Mouse (Mus musculus): ENCODE results near the gene Degs2. TPM values are rescaled to one million over a fixed set of nuclear protein-coding genes. Genes with fewer than 3 reads are reported as not detected.

Gene Degs2
- polyA plus RNA-seq (2012; rRNA removed) = 0.33 and 0.41 TPM in 2 replicates

GRCm38 (mm10) chr12:108702185-108702584 is at the start of gene Degs2:
TSS of gene Degs2 (minus strand) at chr12:108702315.
- Histone ChIP-seq H3K36me3 (ENCODE audit: control insufficient read depth, insufficient read depth, low read length) (no peaks in the 10 kb centered on the region), H3K4me1 (ENCODE audit: control insufficient read depth, insufficient read depth, low read length) (no peaks in the 10 kb centered on the region; the same call in 1 of the 2 replicates), H3K27ac (ENCODE audit: control insufficient read depth, insufficient read depth, low read depth, low read length) (no peak within 1 kb of the TSS), H3K4me3 (ENCODE audit: control insufficient read depth, low read depth, low read length) (no peak within 1 kb of the TSS; the same call in 1 of the 2 replicates), H3K27me3 (ENCODE audit: control insufficient read depth, insufficient read depth, low read length) (no peaks in the 10 kb centered on the region)
- no peak for TF ChIP-seq CTCF (IDR thresholded peaks at IDR 0.05; ENCODE audit: control insufficient read depth, insufficient read depth, insufficient replicate concordance, low read depth, low read length)

- 0 out of 2 replicates have a peak overlapping the region, but pooled peaks have one; percentile 28 for H3K27ac ChIP-seq (ENCODE audit: control insufficient read depth, insufficient read depth, low read depth, low read length)
- no peak for TF ChIP-seq POLR2A (IDR thresholded peaks at IDR 0.05; ENCODE audit: control insufficient read depth, low read depth, low read length)
- TF ChIP-seq CTCF (IDR thresholded peaks at IDR 0.05; ENCODE audit: control insufficient read depth, insufficient read depth, insufficient replicate concordance, low read depth, low read length) = no peak
- H3K4me1 ChIP-seq (ENCODE audit: control insufficient read depth, insufficient read depth, low read length) = peaks cover 5% of the 10 kb centered on the region
- no peaks in the 10 kb centered on the region for H3K36me3 ChIP-seq (ENCODE audit: control insufficient read depth, insufficient read depth, low read length)
- no peak overlapping the region for H3K4me3 ChIP-seq (ENCODE audit: control insufficient read depth, low read depth, low read length)
- H3K27me3 ChIP-seq (ENCODE audit: control insufficient read depth, insufficient read depth, low read length) = no peaks in the 10 kb centered on the region
Measured at GRCm38 (mm10) chr12:108751790-108752189, 49.7 kb upstream of the Degs2 start.

DNA sequence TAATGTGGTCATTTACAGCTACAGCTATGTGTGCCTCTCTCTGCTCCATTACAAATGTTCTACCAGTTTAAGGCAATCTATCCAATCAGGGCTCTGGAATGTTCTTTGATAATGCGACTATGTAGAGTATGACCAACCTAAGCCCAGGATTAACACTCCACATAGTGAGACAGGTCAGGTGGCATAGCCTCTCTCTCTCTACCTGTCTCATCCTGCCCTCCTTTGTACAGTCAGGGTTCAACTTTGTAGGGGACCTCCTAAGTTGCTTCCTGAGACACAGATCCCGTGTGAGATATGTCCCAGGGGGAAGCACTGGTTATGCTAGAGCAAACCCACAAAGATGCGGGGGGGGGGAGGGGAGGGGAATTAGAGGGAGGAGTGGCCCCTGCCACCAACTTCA is 48.1 kb upstream of the Degs2 start:
- TF ChIP-seq CTCF (IDR thresholded peaks at IDR 0.05; ENCODE audit: control insufficient read depth, insufficient read depth, insufficient replicate concordance, low read depth, low read length) (no peak), POLR2A (IDR thresholded peaks at IDR 0.05; ENCODE audit: control insufficient read depth, low read depth, low read length) (no peak)
- Histone ChIP-seq H3K27me3 (ENCODE audit: control insufficient read depth, insufficient read depth, low read length) (no peaks in the 10 kb centered on the region), H3K4me3 (ENCODE audit: control insufficient read depth, low read depth, low read length) (no peak overlapping the region)

DNA sequence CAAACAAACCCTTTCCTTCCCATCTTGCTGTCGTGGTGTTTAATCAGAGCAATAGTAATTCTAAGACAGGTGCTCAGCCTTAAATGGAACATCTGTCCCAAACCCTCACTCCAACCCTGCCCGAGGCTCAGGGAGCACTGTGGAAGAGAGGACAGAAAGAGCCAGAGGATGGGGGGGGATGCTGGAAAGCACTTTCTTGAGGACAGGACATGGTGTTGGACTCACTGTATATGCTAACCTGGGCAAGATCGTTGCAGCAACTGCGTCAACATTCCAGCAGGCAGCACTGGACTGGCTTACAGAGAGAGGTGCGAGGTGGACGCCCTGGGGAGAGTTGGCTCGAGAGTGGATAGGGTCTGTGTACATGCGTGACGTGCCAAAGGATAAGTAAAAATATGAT is 47.3 kb upstream of the Degs2 start:
- Histone ChIP-seq H3K27ac (ENCODE audit: control insufficient read depth, insufficient read depth, low read depth, low read length) (no peak overlapping the region), H3K27me3 (ENCODE audit: control insufficient read depth, insufficient read depth, low read length) (no peaks in the 10 kb centered on the region), H3K4me3 (ENCODE audit: control insufficient read depth, low read depth, low read length) (no peak overlapping the region), H3K36me3 (ENCODE audit: control insufficient read depth, insufficient read depth, low read length) (no peaks in the 10 kb centered on the region), H3K4me1 (ENCODE audit: control insufficient read depth, insufficient read depth, low read length) (no peaks in the 10 kb centered on the region)
- TF ChIP-seq CTCF (IDR thresholded peaks at IDR 0.05; ENCODE audit: control insufficient read depth, insufficient read depth, insufficient replicate concordance, low read depth, low read length) (no peak), POLR2A (IDR thresholded peaks at IDR 0.05; ENCODE audit: control insufficient read depth, low read depth, low read length) (no peak)

More for the DNA sequence above, 48.1 kb upstream of the Degs2 start:
- Histone ChIP-seq H3K27ac (ENCODE audit: control insufficient read depth, insufficient read depth, low read depth, low read length) (no peak overlapping the region), H3K4me1 (ENCODE audit: control insufficient read depth, insufficient read depth, low read length) (peaks cover 2% of the 10 kb centered on the region), H3K36me3 (ENCODE audit: control insufficient read depth, insufficient read depth, low read length) (no peaks in the 10 kb centered on the region)

DNA sequence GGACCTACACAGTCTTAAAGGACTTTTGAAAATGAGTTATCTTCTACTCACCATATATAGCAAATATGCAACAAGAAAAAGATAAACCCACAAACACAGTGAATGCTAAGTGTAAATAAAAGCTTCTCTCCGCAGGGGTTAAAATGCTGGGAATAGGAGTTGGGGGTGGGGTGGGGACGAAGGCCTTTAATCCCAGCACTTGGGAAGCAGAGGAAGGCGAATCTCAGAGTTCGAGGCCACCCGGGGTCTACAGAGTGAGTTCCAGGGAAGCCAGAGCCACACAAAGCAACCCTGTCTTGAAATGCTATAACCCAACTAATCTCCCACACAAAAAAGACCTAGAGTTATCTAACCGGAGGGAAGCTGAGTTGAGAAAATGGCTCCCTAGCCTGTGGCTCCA is 46.9 kb upstream of the Degs2 start:
- Histone ChIP-seq H3K36me3 (ENCODE audit: control insufficient read depth, insufficient read depth, low read length) (no peaks in the 10 kb centered on the region), H3K4me1 (ENCODE audit: control insufficient read depth, insufficient read depth, low read length) (no peaks in the 10 kb centered on the region), H3K27me3 (ENCODE audit: control insufficient read depth, insufficient read depth, low read length) (no peaks in the 10 kb centered on the region), H3K27ac (ENCODE audit: control insufficient read depth, insufficient read depth, low read depth, low read length) (no peak overlapping the region), H3K4me3 (ENCODE audit: control insufficient read depth, low read depth, low read length) (no peak overlapping the region)
- TF ChIP-seq CTCF (IDR thresholded peaks at IDR 0.05; ENCODE audit: control insufficient read depth, insufficient read depth, insufficient replicate concordance, low read depth, low read length) = no peak
- no peak for TF ChIP-seq POLR2A (IDR thresholded peaks at IDR 0.05; ENCODE audit: control insufficient read depth, low read depth, low read length)

DNA sequence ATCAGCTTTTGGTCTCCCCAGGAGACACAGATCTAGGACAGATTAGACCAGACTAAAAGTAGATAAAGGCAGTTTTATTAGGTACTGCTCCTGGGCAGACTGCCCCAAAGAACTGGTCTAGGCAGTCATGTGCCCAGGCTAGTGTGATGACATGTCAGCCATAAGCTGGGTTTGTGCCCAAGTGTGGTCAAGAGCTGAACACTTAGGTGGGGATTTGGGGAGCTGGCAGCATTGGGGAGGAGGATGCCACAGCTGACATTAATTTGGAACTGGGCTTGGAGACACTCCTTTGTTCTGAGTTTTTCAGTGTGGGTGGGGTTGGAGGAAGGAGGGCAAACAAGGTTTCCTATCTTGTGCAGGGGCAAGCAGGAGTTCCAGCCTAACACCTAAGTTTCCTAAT is 43.9 kb upstream of the Degs2 start:
- Histone ChIP-seq H3K4me3 (ENCODE audit: control insufficient read depth, low read depth, low read length) (no peak overlapping the region), H3K27me3 (ENCODE audit: control insufficient read depth, insufficient read depth, low read length) (no peaks in the 10 kb centered on the region), H3K27ac (ENCODE audit: control insufficient read depth, insufficient read depth, low read depth, low read length) (no peak overlapping the region), H3K36me3 (ENCODE audit: control insufficient read depth, insufficient read depth, low read length) (no peaks in the 10 kb centered on the region), H3K4me1 (ENCODE audit: control insufficient read depth, insufficient read depth, low read length) (no peaks in the 10 kb centered on the region)
- no peak for TF ChIP-seq POLR2A (IDR thresholded peaks at IDR 0.05; ENCODE audit: control insufficient read depth, low read depth, low read length)
- no peak for TF ChIP-seq CTCF (IDR thresholded peaks at IDR 0.05; ENCODE audit: control insufficient read depth, insufficient read depth, insufficient replicate concordance, low read depth, low read length)

GRCm38 (mm10) chr12:108742241-108742640 is 40.1 kb upstream of the Degs2 start:
- Histone ChIP-seq H3K27me3 (ENCODE audit: control insufficient read depth, insufficient read depth, low read length) (no peaks in the 10 kb centered on the region), H3K36me3 (ENCODE audit: control insufficient read depth, insufficient read depth, low read length) (no peaks in the 10 kb centered on the region), H3K4me1 (ENCODE audit: control insufficient read depth, insufficient read depth, low read length) (no peaks in the 10 kb centered on the region), H3K27ac (ENCODE audit: control insufficient read depth, insufficient read depth, low read depth, low read length) (no peak overlapping the region), H3K4me3 (ENCODE audit: control insufficient read depth, low read depth, low read length) (no peak overlapping the region)
- TF ChIP-seq CTCF (IDR thresholded peaks at IDR 0.05; ENCODE audit: control insufficient read depth, insufficient read depth, insufficient replicate concordance, low read depth, low read length) (no peak), POLR2A (IDR thresholded peaks at IDR 0.05; ENCODE audit: control insufficient read depth, low read depth, low read length) (no peak)

- Histone ChIP-seq H3K4me1 (ENCODE audit: control insufficient read depth, insufficient read depth, low read length) (no peaks in the 10 kb centered on the region), H3K27me3 (ENCODE audit: control insufficient read depth, insufficient read depth, low read length) (no peaks in the 10 kb centered on the region), H3K27ac (ENCODE audit: control insufficient read depth, insufficient read depth, low read depth, low read length) (no peak overlapping the region), H3K4me3 (ENCODE audit: control insufficient read depth, low read depth, low read length) (no peak overlapping the region), H3K36me3 (ENCODE audit: control insufficient read depth, insufficient read depth, low read length) (no peaks in the 10 kb centered on the region)
- TF ChIP-seq CTCF (IDR thresholded peaks at IDR 0.05; ENCODE audit: control insufficient read depth, insufficient read depth, insufficient replicate concordance, low read depth, low read length) = no peak
- no peak for TF ChIP-seq POLR2A (IDR thresholded peaks at IDR 0.05; ENCODE audit: control insufficient read depth, low read depth, low read length)
Measured at GRCm38 (mm10) chr12:108741472-108741871, 39.4 kb upstream of the Degs2 start.

Measured in testis, adult 2 months (tissue).